Mouse (Mus musculus) naive thymus-derived CD4-positive, alpha-beta T cell, adult 2 months (primary cell): ENCODE results near the gene Plekhg5.
A peak's percentile ranks its signal among the peaks of the same experiment; 100 is the strongest.

Experiments
- DNase-seq: peaks from one replicate; pipeline ENCODE4 v3.0.0-alpha.2; 2011; ENCODE audit warnings: low read depth

Plekhg5 gene

DNA sequence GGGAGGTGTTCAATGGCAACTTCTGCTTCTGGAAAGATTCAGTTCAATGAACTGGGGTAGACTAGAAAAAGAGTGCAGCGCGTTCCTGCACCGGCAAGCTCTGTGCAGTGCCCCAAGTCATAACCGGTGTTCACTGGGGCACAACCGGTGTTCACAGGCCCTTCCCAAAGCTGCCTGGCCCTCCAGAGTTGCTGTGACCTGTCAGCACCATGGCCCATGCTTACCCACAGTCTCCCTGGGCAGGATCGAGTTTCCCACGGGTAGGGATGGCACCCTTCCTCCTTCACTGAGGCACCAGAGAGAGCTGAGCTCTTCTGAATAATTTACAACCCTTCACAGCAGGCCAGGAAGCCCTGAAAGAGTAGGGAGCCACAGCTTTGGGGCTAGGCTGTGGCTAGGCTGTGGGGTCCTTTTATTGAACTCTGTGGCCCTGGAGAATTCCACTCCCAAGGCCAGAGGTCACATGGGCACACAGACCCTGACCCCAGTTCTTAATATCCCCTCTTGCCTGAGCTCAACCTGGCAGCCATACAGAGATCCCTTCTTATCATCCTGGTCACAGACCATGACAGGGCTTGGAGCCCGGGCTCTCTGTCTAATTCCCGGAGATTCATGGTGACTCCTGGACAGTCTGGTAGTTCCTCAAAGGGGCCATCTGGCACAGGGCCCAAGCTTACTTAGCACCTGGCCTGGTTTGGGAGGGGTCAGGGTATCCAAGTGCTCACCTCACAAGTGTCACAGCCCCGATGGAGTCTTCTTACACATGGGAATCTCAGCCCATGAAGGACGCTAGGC, 73.9 kb downstream of the Plekhg5 start:
- no peak for DNase-seq

DNA sequence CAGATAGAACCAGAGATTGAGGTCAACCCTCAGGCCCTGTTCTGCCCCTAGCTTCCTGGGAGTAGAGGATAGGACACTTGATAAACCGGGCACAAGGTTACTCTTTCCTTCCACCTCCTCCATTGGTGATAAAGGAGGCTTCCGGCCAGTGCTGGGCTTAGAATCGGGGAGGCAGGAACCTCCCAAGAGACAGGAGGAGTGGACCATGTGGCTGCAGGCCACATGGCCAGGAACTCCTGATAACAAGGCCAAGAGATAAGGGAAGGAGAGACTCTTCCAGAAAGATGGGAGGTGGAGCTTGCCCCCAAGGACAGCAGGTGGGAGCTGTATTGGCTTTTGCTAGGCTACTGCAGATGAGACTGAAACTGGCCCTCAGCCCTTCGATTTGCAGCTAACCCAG, 78.2 kb downstream of the Plekhg5 start:
- DNase-seq, result no peak

DNA sequence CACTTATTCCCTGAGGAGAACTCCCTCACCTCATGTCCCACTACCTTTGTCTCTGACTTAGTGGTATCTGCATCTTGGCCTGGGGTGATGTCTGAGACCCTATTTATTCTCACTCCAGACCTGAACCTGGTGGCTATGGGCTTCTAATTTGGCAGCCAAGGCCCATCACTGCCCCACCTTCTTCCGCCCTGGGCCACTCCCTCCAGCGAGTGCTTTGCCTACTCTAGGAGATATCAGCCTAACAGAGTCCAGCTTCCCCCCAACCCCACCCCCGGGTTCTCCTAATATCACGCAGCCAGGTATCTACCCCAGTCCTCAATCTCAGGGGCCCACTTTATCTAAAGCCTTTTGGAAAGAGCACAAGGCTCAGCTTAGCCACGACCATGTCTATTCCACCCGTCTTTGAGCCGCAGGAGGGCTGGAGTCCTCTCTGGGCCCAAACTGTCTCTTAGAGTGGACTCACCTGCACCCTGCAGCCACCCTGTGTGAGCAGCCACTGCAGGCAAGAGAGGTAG, 79.2 kb downstream of the Plekhg5 start:
- DNase-seq, result no peak

DNA sequence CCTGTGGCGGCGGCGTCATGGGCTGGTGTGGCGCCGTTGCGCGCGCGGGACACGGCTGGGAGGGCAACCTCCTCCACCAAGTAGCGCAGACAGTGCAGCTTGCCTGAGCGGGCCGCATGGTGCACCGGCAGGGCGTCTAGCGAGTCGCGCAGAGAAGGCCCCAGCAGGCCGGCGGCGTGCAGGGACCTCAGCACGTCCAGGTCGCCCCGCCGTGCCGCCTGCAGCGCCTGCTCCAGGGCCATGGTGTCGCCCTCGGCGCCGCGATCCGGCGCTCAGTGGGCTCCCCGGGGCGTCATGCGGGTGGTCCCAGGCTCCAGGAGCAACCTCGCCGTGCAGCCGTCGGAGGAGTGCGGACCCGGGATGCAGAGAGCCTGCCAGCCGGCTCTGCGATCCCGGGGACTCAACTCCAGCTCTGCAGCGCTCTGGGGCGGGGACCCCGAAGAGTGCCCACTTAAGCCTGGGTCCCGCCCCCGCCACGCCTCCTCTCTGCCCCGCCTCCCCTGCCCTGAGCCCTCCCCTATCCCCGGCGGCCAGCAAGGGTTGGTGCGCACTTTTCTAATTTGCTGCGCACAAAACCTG, 79.8 kb downstream of the Plekhg5 start, which contains the start of gene Espn:
Gene Espn, minus strand, starts transcription at position 406 of the 579 bp plus-strand sequence.
- peak; percentile 40 for DNase-seq

DNA sequence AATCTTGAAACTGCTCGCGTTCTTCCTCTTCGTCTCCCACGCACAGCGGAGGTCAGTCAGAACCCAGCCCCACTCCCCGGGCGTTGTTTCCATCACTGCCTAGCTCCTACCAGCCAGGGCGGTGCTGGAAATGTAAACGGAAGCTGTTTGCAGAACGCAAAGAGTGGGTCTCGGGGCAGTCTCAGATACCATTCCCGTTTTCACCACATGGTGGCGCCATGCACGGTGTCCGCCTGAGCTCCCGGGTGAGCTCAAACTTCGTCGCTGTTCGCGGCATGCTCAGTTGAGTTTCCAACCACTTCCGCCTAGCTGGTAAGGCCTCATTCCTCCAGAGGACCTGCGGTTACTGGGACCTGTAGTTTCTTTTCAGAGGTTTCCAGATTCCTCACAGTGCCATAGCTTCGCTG, 81.5 kb downstream of the Plekhg5 start:
- DNase-seq, result peak; percentile 98

DNA sequence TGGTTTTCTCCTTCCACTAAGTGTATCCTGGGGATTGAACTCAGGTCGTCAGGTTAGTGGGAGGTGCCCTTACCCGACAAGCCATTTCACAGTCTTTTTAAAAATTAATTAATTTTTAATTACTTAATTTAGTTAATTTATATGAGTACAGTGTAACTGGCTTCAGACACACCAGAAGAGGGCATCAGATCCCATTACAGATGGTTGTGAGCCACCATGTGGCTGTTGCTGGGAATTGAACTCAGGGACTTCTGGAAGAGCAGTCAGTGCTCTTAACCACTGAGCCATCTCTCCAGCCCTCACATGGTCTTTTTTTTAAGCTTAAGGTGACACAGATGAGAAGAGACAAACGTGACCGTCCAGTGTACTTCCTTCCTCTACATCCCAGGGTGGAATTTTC, 82.7 kb downstream of the Plekhg5 start:
- no peak for DNase-seq

DNA sequence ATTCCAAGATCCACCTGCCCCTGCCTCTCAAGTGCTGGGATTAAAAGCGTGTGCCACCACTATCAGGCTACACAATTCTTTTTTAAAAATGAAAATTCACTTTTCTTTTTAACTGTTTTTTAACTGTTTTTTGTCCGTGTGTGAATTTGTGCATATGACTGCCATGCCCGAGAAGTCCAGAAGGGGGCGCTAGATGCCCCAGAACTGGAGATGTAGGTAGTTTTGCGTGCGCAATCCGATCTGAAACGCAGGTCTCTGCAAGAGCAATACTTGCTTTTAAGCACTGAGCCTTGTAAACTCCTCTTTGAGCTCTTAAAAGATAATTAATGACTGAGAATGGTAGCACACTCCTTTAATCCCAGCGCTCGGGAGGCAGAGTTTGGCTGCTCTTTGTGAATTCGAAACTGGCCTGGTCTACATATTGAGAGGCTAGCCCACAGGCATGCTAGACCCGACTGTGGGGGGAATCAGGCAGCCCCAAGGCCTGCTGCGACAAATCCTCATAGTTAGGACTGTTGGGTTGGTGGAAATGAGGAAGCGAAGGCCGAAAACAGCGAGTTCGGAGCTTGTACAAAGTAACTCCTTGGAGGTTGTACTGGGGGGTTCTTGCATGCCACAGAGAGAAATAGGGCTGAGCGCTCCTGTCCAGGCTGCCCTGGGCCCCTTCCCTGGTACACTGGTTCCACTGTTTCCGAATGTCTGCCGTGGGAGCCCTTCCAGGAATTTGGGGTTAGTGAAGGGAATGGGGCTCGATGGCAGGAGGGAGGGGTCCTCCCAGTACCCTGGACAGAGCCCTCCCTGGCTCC, 85.7 kb downstream of the Plekhg5 start:
- peak; percentile 83 for DNase-seq

DNA sequence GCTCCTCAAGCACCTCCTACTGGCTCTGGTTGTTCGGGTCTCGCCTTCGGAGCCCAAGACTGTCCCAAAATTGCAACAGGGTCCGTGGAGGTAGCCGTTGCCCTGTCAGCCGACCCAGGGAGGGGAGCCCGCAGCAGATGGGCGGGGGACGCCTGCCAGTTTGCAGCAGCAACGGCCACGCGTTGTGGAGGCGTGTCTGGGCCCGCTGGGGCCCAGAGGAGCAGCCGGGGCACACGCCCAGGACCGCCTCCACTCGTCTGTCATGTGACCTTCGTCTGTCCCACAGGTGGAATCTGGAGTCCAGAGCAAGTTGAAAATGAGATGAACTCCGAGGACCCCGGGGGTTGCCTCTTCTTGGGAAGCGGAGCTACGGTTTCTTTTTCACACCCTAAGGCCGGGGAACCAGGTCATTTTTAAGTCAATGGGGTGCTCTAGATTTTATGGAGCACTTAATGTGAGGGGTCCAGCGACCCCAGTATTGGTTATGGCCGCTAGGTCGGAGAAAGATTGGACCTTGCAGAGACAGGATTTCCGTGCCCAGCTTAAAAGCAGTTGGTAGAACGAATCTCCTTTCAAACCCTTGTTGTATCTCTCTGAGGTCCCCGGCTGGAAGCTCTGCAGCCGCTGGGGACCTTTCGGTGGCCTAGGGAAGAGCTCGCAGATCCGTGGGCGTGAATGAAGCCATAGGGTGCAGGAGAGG, 86.4 kb downstream of the Plekhg5 start, which contains the start of gene Hes2:
Gene Hes2, plus strand, starts transcription at position 283 of the 700 bp plus-strand sequence.
- DNase-seq, result peak; percentile 39

DNA sequence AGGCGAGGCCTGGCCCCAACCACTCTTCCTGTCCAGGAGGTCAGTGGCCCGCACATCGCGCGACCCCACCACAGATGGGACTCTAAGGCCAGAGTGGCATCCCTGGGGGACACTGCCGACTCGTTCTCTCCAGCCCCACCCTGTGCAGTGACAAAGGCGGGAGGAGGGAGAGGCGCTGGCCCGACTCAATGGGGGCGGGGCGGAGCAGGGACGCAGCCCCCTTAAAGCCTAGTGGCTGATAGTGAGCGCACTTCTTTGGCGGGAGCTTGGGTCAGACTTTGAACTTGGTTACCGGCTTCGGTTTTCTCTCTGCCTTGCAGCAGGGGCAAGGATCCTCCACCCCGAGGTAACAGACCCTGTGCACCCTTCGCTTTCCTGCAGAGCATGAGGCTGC, 87.0 kb downstream of the Plekhg5 start:
- DNase-seq, result no peak

DNA sequence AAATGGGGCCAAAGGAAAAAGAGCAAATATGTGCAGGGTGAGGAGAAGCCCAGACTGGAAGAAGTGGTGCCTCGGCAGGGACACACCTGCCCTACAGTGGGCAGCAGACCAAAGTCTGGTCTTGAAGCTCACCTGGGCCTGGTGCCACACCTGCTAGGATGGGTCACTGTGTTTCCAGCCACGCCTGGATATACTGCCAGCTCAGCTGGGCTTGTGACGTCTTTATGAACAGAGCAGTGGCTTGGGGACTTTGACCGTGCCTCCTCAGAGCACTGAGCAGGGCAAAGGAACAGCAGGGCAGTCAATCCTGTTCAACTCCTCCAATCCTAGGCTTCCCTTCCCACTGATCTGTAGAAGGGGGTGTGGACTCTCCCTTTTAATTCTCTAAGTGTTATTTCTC, 88.5 kb downstream of the Plekhg5 start:
- DNase-seq, result no peak

DNA sequence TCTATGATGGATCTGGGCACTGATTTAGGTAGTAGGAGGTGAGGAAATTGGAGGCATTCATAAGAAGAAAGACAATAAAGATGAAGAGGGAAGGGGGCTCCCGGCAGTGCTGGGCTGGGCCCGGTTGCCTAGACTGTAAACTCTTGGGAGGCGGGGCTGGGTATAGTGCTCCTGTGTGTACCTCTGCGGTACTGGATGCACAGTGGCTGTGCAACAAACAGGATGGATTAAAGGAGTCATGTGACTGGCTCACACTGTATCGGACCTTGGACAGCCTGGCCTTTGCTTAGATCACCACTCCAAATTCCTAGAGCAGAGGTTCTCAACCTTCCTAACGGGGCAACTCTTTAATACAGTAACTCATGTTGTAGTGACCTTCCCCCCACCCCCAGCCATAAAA, 89.3 kb downstream of the Plekhg5 start:
- DNase-seq, result no peak

DNA sequence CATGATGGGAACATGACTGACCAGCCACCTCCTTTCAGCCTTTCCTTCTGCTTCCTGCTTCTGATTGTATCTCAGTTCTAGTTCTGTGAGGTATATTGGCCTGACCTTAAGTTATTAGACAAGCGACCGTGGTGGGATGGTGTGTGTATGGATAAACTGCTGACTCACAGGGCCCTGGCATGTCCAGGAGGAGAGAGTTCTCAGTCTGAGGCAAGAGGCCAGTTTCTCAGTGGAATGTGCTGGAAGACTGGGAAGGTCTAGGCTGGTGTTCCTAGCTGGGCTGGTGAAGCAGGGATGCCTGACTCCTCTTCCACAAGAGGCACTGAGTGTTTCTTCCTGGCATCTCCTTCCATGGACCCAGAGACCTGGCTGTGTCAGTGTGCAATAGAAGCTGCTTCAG, 90.5 kb downstream of the Plekhg5 start:
- DNase-seq, result no peak
